Mouse (Mus musculus): ENCODE data around the gene Syce3. TPM values are rescaled to one million over a fixed set of nuclear protein-coding genes. Genes with fewer than 3 reads are reported as not detected.
A peak's percentile ranks its signal among the peaks of the same experiment; 100 is the strongest.

Gene Syce3
- polyA plus RNA-seq, 1 experiment, result not detected

DNA sequence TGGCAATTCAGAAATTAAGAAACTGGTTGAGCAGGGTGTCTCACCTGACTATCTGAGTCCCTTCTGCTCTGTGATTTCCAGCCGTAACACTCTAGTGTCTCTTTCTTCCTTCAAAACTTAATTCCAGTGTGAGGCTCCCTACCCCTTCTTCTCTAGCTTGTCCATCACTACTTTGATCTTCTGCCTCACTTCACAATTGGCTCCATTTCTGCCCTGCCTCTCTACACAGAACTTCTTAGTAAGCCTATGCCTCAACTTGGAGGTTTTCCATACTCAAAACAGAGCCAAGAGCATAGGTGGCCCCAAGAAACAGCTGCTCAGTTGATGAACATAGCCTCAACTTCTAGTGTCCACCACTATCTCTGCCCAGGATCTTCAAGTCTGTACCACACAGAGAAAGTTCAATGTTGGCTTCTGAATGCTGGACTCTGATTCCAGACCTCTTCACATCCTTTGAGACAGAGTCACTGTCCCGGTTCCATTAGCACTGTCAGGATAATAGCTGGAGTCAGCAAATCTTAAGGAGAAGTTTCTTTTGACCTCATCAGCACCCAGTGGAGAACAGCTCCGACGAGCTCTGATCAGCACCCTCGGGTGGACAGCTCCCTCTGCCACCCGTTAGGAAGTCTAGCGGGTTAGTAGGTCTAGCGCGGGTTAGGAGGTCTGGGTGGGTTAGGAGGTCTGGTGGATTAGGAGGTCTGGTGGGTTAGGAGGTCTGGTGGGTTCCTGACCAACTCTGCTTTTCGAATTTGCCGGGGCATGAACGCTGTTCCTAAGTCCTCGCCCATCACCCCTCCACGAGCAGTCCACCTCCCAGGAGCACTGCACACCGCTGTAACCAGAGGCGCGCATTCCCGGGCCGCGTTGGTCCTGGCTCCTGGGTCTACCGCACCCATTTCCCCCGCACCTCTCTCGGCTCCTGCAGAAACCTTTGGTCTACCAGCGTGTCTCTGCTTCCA lies 42.9 kb upstream of the Syce3 start:
- no peak for TF ChIP-seq POLR2A (IDR thresholded peaks at IDR 0.05; ENCODE audit: insufficient read depth, low read length)
- no peak for TF ChIP-seq EP300 (IDR thresholded peaks at IDR 0.05; ENCODE audit: insufficient read depth, low read depth, low read length)
- TF ChIP-seq CTCF (IDR thresholded peaks at IDR 0.05; ENCODE audit: low read depth, low read length), result no peak
- peak overlapping the region; percentile 89 for H3K4me3 ChIP-seq (ENCODE audit: low read depth, low read length)
- no peak overlapping the region for H3K9ac ChIP-seq (ENCODE audit: low read depth, poor library complexity, severe bottlenecking)
- no peaks in the 10 kb centered on the region for H3K9me3 ChIP-seq (replicated peaks; ENCODE audit: control insufficient read depth, insufficient read depth, low read length, poor library complexity, severe bottlenecking)
- H3K27ac ChIP-seq (ENCODE audit: insufficient read depth, low read length), result no peak overlapping the region
- no peaks in the 10 kb centered on the region for H3K36me3 ChIP-seq (ENCODE audit: control insufficient read depth, insufficient read depth, low read length, poor library complexity, severe bottlenecking)
- H3K4me1 ChIP-seq (ENCODE audit: control insufficient read depth, insufficient read depth, low read length), result peaks cover 2% of the 10 kb centered on the region
- H3K27me3 ChIP-seq (ENCODE audit: control insufficient read depth, insufficient read depth, low read length, poor library complexity, severe bottlenecking), result no peaks in the 10 kb centered on the region

DNA sequence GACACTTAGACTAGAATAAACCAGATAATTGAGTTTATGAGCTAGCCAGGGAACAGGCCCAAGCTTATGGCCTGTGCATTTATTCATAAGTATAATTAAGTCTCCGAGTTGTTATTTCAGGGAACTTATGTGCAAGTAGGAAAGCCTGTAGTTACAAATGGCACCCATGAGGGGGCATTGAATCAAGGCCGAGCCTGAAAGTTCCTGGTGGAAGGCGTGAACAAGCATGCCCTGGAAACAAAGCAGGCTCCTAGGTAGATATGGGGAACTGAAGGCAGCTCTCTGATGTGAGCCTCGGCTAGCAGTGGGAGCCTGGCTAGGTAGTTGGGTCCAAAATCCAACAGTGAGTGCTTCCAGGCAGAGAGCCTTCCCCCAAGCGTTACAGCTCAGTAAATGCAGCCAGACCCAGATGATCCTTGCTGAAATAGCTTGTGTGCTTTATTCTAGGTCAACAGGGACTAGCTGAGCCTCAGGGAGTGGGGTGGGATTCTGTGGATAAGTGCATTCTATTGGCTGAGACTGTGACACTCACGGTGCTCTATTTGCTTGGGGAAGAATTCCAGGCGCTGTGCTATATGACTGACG lies 32.3 kb upstream of the Syce3 start:
- H3K4me3 ChIP-seq (ENCODE audit: low read depth, low read length), result no peak overlapping the region
- H3K27me3 ChIP-seq (ENCODE audit: control insufficient read depth, insufficient read depth, low read length, poor library complexity, severe bottlenecking), result no peaks in the 10 kb centered on the region; the same call in 1 of the 2 replicates
- no peaks in the 10 kb centered on the region for H3K9me3 ChIP-seq (replicated peaks; ENCODE audit: control insufficient read depth, insufficient read depth, low read length, poor library complexity, severe bottlenecking)
- no peak overlapping the region for H3K9ac ChIP-seq (ENCODE audit: low read depth, poor library complexity, severe bottlenecking)
- no peak overlapping the region for H3K27ac ChIP-seq (ENCODE audit: insufficient read depth, low read length)
- H3K36me3 ChIP-seq (ENCODE audit: control insufficient read depth, insufficient read depth, low read length, poor library complexity, severe bottlenecking), result no peaks in the 10 kb centered on the region
- TF ChIP-seq EP300 (IDR thresholded peaks at IDR 0.05; ENCODE audit: insufficient read depth, low read depth, low read length), result no peak
- TF ChIP-seq POLR2A (IDR thresholded peaks at IDR 0.05; ENCODE audit: insufficient read depth, low read length), result no peak
- peak; percentile 1 for TF ChIP-seq CTCF (IDR thresholded peaks at IDR 0.05; ENCODE audit: low read depth, low read length)
- H3K4me1 ChIP-seq (ENCODE audit: control insufficient read depth, insufficient read depth, low read length), result no peaks in the 10 kb centered on the region

DNA sequence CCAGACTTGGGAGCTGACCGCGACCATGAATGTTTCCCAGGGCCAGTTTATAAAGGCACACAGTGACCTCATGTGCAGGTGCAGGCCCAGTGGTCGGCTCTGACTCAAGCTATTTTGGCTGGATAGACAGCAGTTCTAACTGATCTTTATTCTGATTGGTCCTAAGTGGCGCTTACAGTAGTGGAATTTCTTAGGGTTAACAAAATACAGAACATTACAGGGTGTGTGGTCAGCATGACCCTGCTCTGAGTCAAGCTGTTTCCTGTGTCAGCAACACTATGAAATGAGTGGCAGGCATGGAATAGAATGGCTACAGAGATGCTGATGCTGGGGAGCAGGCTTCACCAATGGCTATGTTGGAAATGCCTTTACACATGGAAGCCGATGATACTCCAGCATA lies 25.6 kb upstream of the Syce3 start:
- no peaks in the 10 kb centered on the region; the same call in 1 of the 2 replicates for H3K27me3 ChIP-seq (ENCODE audit: control insufficient read depth, insufficient read depth, low read length, poor library complexity, severe bottlenecking)

DNA sequence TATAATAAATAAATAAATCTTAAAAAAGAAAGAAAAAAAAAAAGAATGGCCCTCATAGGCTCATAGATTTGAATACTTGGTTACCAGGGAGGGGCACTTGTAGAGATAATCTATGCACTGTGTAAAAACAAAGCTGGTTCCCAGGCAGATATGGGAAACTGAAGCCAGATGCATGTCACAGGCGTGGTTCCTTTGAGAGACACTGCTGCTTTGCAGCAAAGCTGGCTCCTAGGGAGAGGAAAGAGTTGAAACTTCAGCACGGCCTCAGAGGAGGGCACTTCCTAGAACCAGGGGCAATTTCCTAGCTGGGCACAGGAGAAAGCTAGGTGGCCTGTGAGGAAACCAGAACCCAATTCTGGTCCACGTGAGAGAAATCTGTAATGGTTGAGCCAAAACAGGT lies 23.8 kb upstream of the Syce3 start:
- H3K36me3 ChIP-seq (ENCODE audit: control insufficient read depth, insufficient read depth, low read length, poor library complexity, severe bottlenecking), result no peaks in the 10 kb centered on the region
- no peaks in the 10 kb centered on the region for H3K9me3 ChIP-seq (replicated peaks; ENCODE audit: control insufficient read depth, insufficient read depth, low read length, poor library complexity, severe bottlenecking)
- H3K9ac ChIP-seq (ENCODE audit: low read depth, poor library complexity, severe bottlenecking), result no peak overlapping the region
- TF ChIP-seq EP300 (IDR thresholded peaks at IDR 0.05; ENCODE audit: insufficient read depth, low read depth, low read length), result no peak
- no peak for TF ChIP-seq CTCF (IDR thresholded peaks at IDR 0.05; ENCODE audit: low read depth, low read length)
- no peak for TF ChIP-seq POLR2A (IDR thresholded peaks at IDR 0.05; ENCODE audit: insufficient read depth, low read length)
- no peaks in the 10 kb centered on the region for H3K4me1 ChIP-seq (ENCODE audit: control insufficient read depth, insufficient read depth, low read length)
- no peaks in the 10 kb centered on the region for H3K27me3 ChIP-seq (ENCODE audit: control insufficient read depth, insufficient read depth, low read length, poor library complexity, severe bottlenecking)
- H3K4me3 ChIP-seq (ENCODE audit: low read depth, low read length), result no peak overlapping the region
- no peak overlapping the region for H3K27ac ChIP-seq (ENCODE audit: insufficient read depth, low read length)

More for the DNA sequence above, 25.6 kb upstream of the Syce3 start:
- TF ChIP-seq POLR2A (IDR thresholded peaks at IDR 0.05; ENCODE audit: insufficient read depth, low read length) (no peak), EP300 (IDR thresholded peaks at IDR 0.05; ENCODE audit: insufficient read depth, low read depth, low read length) (no peak), CTCF (IDR thresholded peaks at IDR 0.05; ENCODE audit: low read depth, low read length) (no peak)
- H3K9me3 ChIP-seq (replicated peaks; ENCODE audit: control insufficient read depth, insufficient read depth, low read length, poor library complexity, severe bottlenecking), result no peaks in the 10 kb centered on the region
- no peaks in the 10 kb centered on the region for H3K36me3 ChIP-seq (ENCODE audit: control insufficient read depth, insufficient read depth, low read length, poor library complexity, severe bottlenecking)
- no peak overlapping the region for H3K4me3 ChIP-seq (ENCODE audit: low read depth, low read length)
- H3K4me1 ChIP-seq (ENCODE audit: control insufficient read depth, insufficient read depth, low read length), result no peaks in the 10 kb centered on the region
- no peak overlapping the region for H3K9ac ChIP-seq (ENCODE audit: low read depth, poor library complexity, severe bottlenecking)
- no peak overlapping the region for H3K27ac ChIP-seq (ENCODE audit: insufficient read depth, low read length)

DNA sequence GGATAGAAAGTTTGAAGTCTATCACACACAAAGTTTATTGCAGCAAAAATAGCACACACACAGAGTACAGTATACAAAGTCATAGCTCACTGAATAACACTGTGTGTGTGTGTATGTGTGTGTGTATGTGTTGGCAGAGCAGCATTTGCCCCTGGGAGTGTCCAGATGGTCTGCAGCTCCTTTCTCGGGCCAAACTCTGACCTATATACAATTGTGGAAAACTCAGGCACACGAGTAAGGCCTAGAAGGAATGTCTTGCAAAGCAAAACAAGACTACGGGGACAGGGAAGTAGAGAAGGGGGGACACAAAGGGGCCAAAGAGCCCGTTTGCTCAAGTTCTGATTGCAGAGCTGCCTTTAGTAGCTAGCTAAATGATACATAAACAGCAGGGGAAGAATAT lies 22.6 kb upstream of the Syce3 start:
- H3K9me3 ChIP-seq (replicated peaks; ENCODE audit: control insufficient read depth, insufficient read depth, low read length, poor library complexity, severe bottlenecking), result no peaks in the 10 kb centered on the region
- no peaks in the 10 kb centered on the region for H3K4me1 ChIP-seq (ENCODE audit: control insufficient read depth, insufficient read depth, low read length)
- no peak overlapping the region for H3K9ac ChIP-seq (ENCODE audit: low read depth, poor library complexity, severe bottlenecking)
- no peaks in the 10 kb centered on the region for H3K36me3 ChIP-seq (ENCODE audit: control insufficient read depth, insufficient read depth, low read length, poor library complexity, severe bottlenecking)
- no peaks in the 10 kb centered on the region for H3K27me3 ChIP-seq (ENCODE audit: control insufficient read depth, insufficient read depth, low read length, poor library complexity, severe bottlenecking)
- H3K4me3 ChIP-seq (ENCODE audit: low read depth, low read length), result no peak overlapping the region
- TF ChIP-seq EP300 (IDR thresholded peaks at IDR 0.05; ENCODE audit: insufficient read depth, low read depth, low read length), result no peak
- no peak for TF ChIP-seq CTCF (IDR thresholded peaks at IDR 0.05; ENCODE audit: low read depth, low read length)
- TF ChIP-seq POLR2A (IDR thresholded peaks at IDR 0.05; ENCODE audit: insufficient read depth, low read length), result no peak
- no peak overlapping the region for H3K27ac ChIP-seq (ENCODE audit: insufficient read depth, low read length)

DNA sequence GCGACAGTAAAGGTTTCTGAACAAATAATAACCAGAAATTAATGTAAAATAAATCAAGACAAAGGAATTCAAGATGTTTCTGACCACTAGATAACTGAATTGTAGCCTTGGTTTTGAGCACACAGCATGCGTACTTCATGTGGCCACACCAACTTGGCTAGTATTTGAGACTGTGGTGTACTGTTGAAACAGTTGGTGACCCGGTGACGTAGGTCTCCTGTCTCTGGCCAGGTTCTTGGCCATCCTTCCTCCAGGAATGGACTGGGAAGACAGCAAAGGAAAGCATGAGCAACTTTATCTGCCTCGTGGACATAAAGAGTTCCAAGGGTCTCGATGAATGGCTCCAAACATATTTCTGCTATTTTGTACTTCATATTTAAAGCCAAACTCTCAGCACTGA lies 21.5 kb upstream of the Syce3 start:
- H3K27ac ChIP-seq (ENCODE audit: insufficient read depth, low read length), result no peak overlapping the region
- peaks cover 5% of the 10 kb centered on the region; the same call in 1 of the 2 replicates for H3K36me3 ChIP-seq (ENCODE audit: control insufficient read depth, insufficient read depth, low read length, poor library complexity, severe bottlenecking)
- H3K4me1 ChIP-seq (ENCODE audit: control insufficient read depth, insufficient read depth, low read length), result no peaks in the 10 kb centered on the region
- H3K4me3 ChIP-seq (ENCODE audit: low read depth, low read length), result no peak overlapping the region
- H3K9me3 ChIP-seq (replicated peaks; ENCODE audit: control insufficient read depth, insufficient read depth, low read length, poor library complexity, severe bottlenecking), result no peaks in the 10 kb centered on the region
- H3K27me3 ChIP-seq (ENCODE audit: control insufficient read depth, insufficient read depth, low read length, poor library complexity, severe bottlenecking), result no peaks in the 10 kb centered on the region
- no peak overlapping the region for H3K9ac ChIP-seq (ENCODE audit: low read depth, poor library complexity, severe bottlenecking)
- TF ChIP-seq EP300 (IDR thresholded peaks at IDR 0.05; ENCODE audit: insufficient read depth, low read depth, low read length) (no peak), CTCF (IDR thresholded peaks at IDR 0.05; ENCODE audit: low read depth, low read length) (no peak), POLR2A (IDR thresholded peaks at IDR 0.05; ENCODE audit: insufficient read depth, low read length) (no peak)

All from ES-Bruce4 (cell line).